Mouse (Mus musculus) myocyte (in vitro differentiated cells): Measurements from ENCODE around the gene AC170998.1. TPM values are rescaled to one million over a fixed set of nuclear protein-coding genes. Genes with fewer than 3 reads are reported as not detected.

Experiments used
- H3K27me3 ChIP-seq: one replicate; pipeline ENCODE4 v1.6.1; 2011; ENCODE audit not compliant: control insufficient read depth, insufficient read depth, insufficient read length
- H3K36me3 ChIP-seq: one replicate; pipeline ENCODE4 v1.6.1; 2011; ENCODE audit not compliant: control insufficient read depth, insufficient read depth
- H3K4me2 ChIP-seq: one replicate; pipeline ENCODE4 v1.6.1; 2011; ENCODE audit warnings: low read depth, control low read depth
- H3K4me3 ChIP-seq: one replicate; pipeline ENCODE4 v1.5.1; 2011; ENCODE audit warnings: mild to moderate bottlenecking, control low read depth, moderate library complexity
- H3K79me2 ChIP-seq: one replicate; pipeline ENCODE4 v1.6.1; 2011; ENCODE audit not compliant: control insufficient read depth, insufficient read depth
- H3ac ChIP-seq: one replicate; pipeline ENCODE4 v1.6.1; 2011; ENCODE audit not compliant: control insufficient read depth, insufficient read length
- CEBPB ChIP-seq: IDR thresholded peaks from 2 replicates; pipeline ENCODE4 v1.6.1; 2011; ENCODE audit warnings: mild to moderate bottlenecking, moderate library complexity; ENCODE audit not compliant: poor library complexity, insufficient read depth, severe bottlenecking
- E2F4 ChIP-seq: IDR thresholded peaks from one replicate; pipeline ENCODE4 v1.6.1; 2011; ENCODE audit warnings: mild to moderate bottlenecking, control low read depth, moderate library complexity; ENCODE audit not compliant: insufficient read depth
- MAX ChIP-seq: IDR thresholded peaks from one replicate; pipeline ENCODE4 v1.6.1; 2011; ENCODE audit warnings: low read depth, mild to moderate bottlenecking, control low read depth
- MYOD1 ChIP-seq, 3 experiments: IDR thresholded peaks; one replicate each; pipeline ENCODE4 v1.6.1; 2011; ENCODE audit warnings: control low read depth in 2 of 3, low read depth in 2 of 3, mild to moderate bottlenecking in 2 of 3, moderate library complexity in 1 of 3; ENCODE audit not compliant: insufficient read length in 2 of 3, control insufficient read depth in 1 of 3
- MYOG ChIP-seq, 3 experiments: IDR thresholded peaks; one replicate each; pipeline ENCODE4 v1.6.1; 2011; ENCODE audit warnings: control low read depth in 2 of 3, low read depth in 2 of 3, mild to moderate bottlenecking in 2 of 3; ENCODE audit not compliant: insufficient read length in 2 of 3, control insufficient read depth in 1 of 3, insufficient read depth in 1 of 3
- POLR2A ChIP-seq: IDR thresholded peaks from one replicate; pipeline ENCODE4 v1.6.1; 2011; ENCODE audit warnings: low read depth, mild to moderate bottlenecking, control low read depth, moderate library complexity; ENCODE audit not compliant: insufficient read length
- POLR2AphosphoS2 ChIP-seq: IDR thresholded peaks from one replicate; pipeline ENCODE4 v1.6.1; 2011; ENCODE audit warnings: low read depth, control low read depth; ENCODE audit not compliant: insufficient read length
- REST ChIP-seq: IDR thresholded peaks from one replicate; pipeline ENCODE4 v1.6.1; 2011; ENCODE audit warnings: mild to moderate bottlenecking, control low read depth, moderate library complexity; ENCODE audit not compliant: insufficient read depth, insufficient read length
- SRF ChIP-seq: IDR thresholded peaks from one replicate; pipeline ENCODE4 v1.6.1; 2011; ENCODE audit warnings: low read depth; ENCODE audit not compliant: control insufficient read depth, insufficient read length
- TCF12 ChIP-seq: IDR thresholded peaks from one replicate; pipeline ENCODE4 v1.6.1; 2011; ENCODE audit warnings: mild to moderate bottlenecking, control low read depth; ENCODE audit not compliant: poor library complexity, insufficient read depth, severe bottlenecking
- TCF3 ChIP-seq: IDR thresholded peaks from one replicate; pipeline ENCODE4 v1.6.1; 2011; ENCODE audit warnings: low read depth, control low read depth; ENCODE audit not compliant: insufficient read length
- USF1 ChIP-seq: IDR thresholded peaks from one replicate; pipeline ENCODE4 v1.6.1; 2011; ENCODE audit warnings: low read depth, mild to moderate bottlenecking, control low read depth, moderate library complexity
- polyA plus RNA-seq: library from polyadenylated mRNA; unstranded; fragments of >200 nt; fragmentation: generic; extraction: Trizol; gene quantifications from one replicate; pipeline ENCODE4 v1.2.1, GENCODE M21; 2012; ENCODE audit warnings: missing spikeins

Gene AC170998.1
- polyA plus RNA-seq, 1 experiment = not detected

- H3K4me3 ChIP-seq = no peak overlapping the region
- H3K36me3 ChIP-seq = peaks cover 13% of the 10 kb centered on the region
- no peak overlapping the region for H3K4me2 ChIP-seq
- no peaks in the 10 kb centered on the region for H3K79me2 ChIP-seq
- H3ac ChIP-seq = no peak overlapping the region
- no peaks in the 10 kb centered on the region for H3K27me3 ChIP-seq
- TF ChIP-seq CEBPB (no peak), TCF12 (no peak), MAX (no peak)
Measured at GRCm38 (mm10) chr17:28735317-28736105, 9.6 kb downstream of the AC170998.1 start.

GRCm38 (mm10) chr17:28736486-28736885, 10.6 kb downstream of the AC170998.1 start:
- H3K4me2 ChIP-seq = no peak overlapping the region
- H3K36me3 ChIP-seq = peaks cover 15% of the 10 kb centered on the region
- H3K27me3 ChIP-seq = no peaks in the 10 kb centered on the region
- no peak for TF ChIP-seq TCF3
- no peak for TF ChIP-seq E2F4
- TF ChIP-seq POLR2AphosphoS2 = no peak
- no peak for TF ChIP-seq MYOG (IDR thresholded peaks at IDR 0.05; ENCODE audit: control insufficient read depth in 1 of 3, insufficient read depth in 1 of 3, insufficient read length in 2 of 3, low read depth in 2 of 3)
- no peak for TF ChIP-seq REST
- no peak for TF ChIP-seq TCF12
- no peak for TF ChIP-seq MAX
- TF ChIP-seq POLR2A = no peak
- no peak for TF ChIP-seq SRF
- TF ChIP-seq USF1 = no peak
- TF ChIP-seq MYOD1 (IDR thresholded peaks at IDR 0.05; ENCODE audit: control insufficient read depth in 1 of 3, insufficient read length in 2 of 3, low read depth in 2 of 3) = no peak
- no peak for TF ChIP-seq CEBPB
- no peaks in the 10 kb centered on the region for H3K79me2 ChIP-seq
- H3K4me3 ChIP-seq = no peak overlapping the region
- H3ac ChIP-seq = no peak overlapping the region

- Histone ChIP-seq H3ac (no peak overlapping the region), H3K36me3 (peaks cover 9% of the 10 kb centered on the region), H3K79me2 (no peaks in the 10 kb centered on the region), H3K4me3 (no peak overlapping the region), H3K27me3 (no peaks in the 10 kb centered on the region), H3K4me2 (no peak overlapping the region)
- TF ChIP-seq POLR2AphosphoS2 = no peak
- no peak for TF ChIP-seq TCF3
- no peak for TF ChIP-seq CEBPB
- no peak for TF ChIP-seq USF1
- TF ChIP-seq E2F4 = no peak
- TF ChIP-seq TCF12 = no peak
- TF ChIP-seq SRF = no peak
Measured at GRCm38 (mm10) chr17:28737973-28738372, 12.1 kb downstream of the AC170998.1 start.

- no peak for TF ChIP-seq TCF3
- no peak for TF ChIP-seq MYOG (IDR thresholded peaks at IDR 0.05; ENCODE audit: control insufficient read depth in 1 of 3, insufficient read depth in 1 of 3, insufficient read length in 2 of 3, low read depth in 2 of 3)
- TF ChIP-seq CEBPB = no peak
- TF ChIP-seq TCF12 = no peak
- no peak for TF ChIP-seq MAX
- TF ChIP-seq POLR2A = no peak
- Histone ChIP-seq H3K4me3 (no peak overlapping the region), H3K4me2 (no peak overlapping the region), H3K79me2 (no peaks in the 10 kb centered on the region), H3ac (no peak overlapping the region), H3K27me3 (no peaks in the 10 kb centered on the region), H3K36me3 (peaks cover 9% of the 10 kb centered on the region)
Measured at GRCm38 (mm10) chr17:28739244-28739643, 13.4 kb downstream of the AC170998.1 start.

GRCm38 (mm10) chr17:28743145-28743866, 17.4 kb downstream of the AC170998.1 start:
- no peaks in the 10 kb centered on the region for H3K79me2 ChIP-seq
- H3ac ChIP-seq = no peak overlapping the region
- no peak overlapping the region for H3K4me3 ChIP-seq
- H3K36me3 ChIP-seq = peaks cover 22% of the 10 kb centered on the region
- H3K27me3 ChIP-seq = no peaks in the 10 kb centered on the region
- TF ChIP-seq SRF = no peak
- no peak for TF ChIP-seq E2F4
- no peak for TF ChIP-seq CEBPB
- TF ChIP-seq POLR2A = no peak
- TF ChIP-seq POLR2AphosphoS2 = no peak
- no peak overlapping the region for H3K4me2 ChIP-seq
